Mouse (Mus musculus): ENCODE data around the gene Podn. TPM values are rescaled to one million over a fixed set of nuclear protein-coding genes. Genes with fewer than 3 reads are reported as not detected.
"Not testable (repeated sequence)": the region's sequence is repeated elsewhere in the genome, so short reads cannot be mapped to it uniquely, and the experiment has no call there.

Gene Podn
- polyA plus RNA-seq (2015; fragmentation: Nextera tagmentation; extraction: Ambion mirVana), result 4.5 and 5.5 TPM in 2 replicates

DNA sequence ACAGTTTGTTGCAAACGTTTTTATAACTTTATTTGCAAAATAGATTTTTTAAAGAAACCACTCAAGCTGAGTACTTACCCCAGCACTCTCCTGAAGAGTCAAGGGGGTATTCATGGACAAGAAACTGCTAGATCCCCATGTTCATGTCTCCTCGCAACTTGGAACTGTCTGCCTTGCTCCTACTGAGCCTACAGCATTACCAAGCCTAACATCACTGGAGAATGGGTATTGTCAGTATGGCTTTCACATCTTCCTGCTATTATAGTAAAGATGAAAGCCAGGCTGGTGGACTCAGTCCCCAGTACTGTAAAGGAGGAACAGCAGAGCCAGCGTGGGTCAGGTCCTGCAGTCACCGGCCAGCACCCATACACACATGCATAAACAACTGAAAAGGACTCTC is at the start of gene Podn:
TSS of gene Podn (minus strand) at position 101 of the 400 bp plus-strand sequence.
- no peak for ATAC-seq (ENCODE audit: insufficient number of reproducible peaks, low FRiP score, low TSS enrichment, low read depth)
- 79% methylated on average over 4 of the region's 4 CpGs for WGBS

GRCm38 (mm10) chr4:108145554-108145953 is 49.3 kb upstream of the Podn start:
- H3K9me3 ChIP-seq (replicated peaks); H3K4me2 ChIP-seq (replicated peaks); H3K4me1 ChIP-seq; H3K27me3 ChIP-seq; H3K36me3 ChIP-seq; H3K9ac ChIP-seq; H3K4me3 ChIP-seq (replicated peaks); H3K27ac ChIP-seq (replicated peaks); ATAC-seq (ENCODE audit: insufficient number of reproducible peaks, low FRiP score, low TSS enrichment, low read depth): not testable (repeated sequence)
- 36% methylated on average over 3 of the region's 3 CpGs for WGBS

More for the DNA sequence above, at the start of gene Podn:
- no peak within 1 kb of the TSS for H3K27ac ChIP-seq (replicated peaks)
- H3K27me3 ChIP-seq, result no peaks in the 10 kb centered on the region
- no peaks in the 10 kb centered on the region for H3K4me1 ChIP-seq
- H3K9ac ChIP-seq, result no peak within 1 kb of the TSS
- no peaks in the 10 kb centered on the region for H3K36me3 ChIP-seq
- no peaks in the 10 kb centered on the region for H3K9me3 ChIP-seq (replicated peaks)
- no peak within 1 kb of the TSS for H3K4me2 ChIP-seq (replicated peaks)
- no peak within 1 kb of the TSS for H3K4me3 ChIP-seq (replicated peaks)

DNA sequence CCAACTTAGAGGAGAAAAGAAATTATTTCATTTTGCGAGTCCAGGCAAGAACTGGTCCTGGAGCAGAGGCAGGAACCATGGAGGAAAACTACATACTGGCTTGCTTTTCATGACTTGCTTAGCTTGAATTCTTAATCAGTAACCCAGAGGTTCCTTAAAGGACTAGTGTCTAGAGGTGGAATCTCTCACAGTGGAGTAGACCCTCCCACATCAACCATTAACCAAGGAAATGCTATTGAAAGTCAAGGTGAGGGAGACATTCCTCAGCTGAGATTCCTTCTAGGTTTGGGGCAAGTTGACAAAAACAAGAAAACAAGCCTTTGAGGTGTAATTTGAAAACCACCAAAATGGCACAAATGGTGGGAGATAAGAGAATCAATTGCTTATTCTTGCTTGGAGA is 48.6 kb upstream of the Podn start, which contains the start of gene Scp2:
TSS of gene Scp2 (minus strand) at position 119 of the 400 bp plus-strand sequence.
- Histone ChIP-seq H3K4me2 (replicated peaks) (no peak within 1 kb of the TSS), H3K4me3 (replicated peaks) (no peak within 1 kb of the TSS), H3K27ac (replicated peaks) (no peak within 1 kb of the TSS), H3K27me3 (no peaks in the 10 kb centered on the region), H3K9ac (no peak within 1 kb of the TSS), H3K9me3 (replicated peaks) (0 out of 2 replicates have a peak, but pooled peaks cover 6% of the 10 kb centered on the region), H3K36me3 (no peaks in the 10 kb centered on the region), H3K4me1 (no peaks in the 10 kb centered on the region)
- 72% methylated on average over 1 of the region's 1 CpGs for WGBS
- ATAC-seq (ENCODE audit: insufficient number of reproducible peaks, low FRiP score, low TSS enrichment, low read depth), result no peak

DNA sequence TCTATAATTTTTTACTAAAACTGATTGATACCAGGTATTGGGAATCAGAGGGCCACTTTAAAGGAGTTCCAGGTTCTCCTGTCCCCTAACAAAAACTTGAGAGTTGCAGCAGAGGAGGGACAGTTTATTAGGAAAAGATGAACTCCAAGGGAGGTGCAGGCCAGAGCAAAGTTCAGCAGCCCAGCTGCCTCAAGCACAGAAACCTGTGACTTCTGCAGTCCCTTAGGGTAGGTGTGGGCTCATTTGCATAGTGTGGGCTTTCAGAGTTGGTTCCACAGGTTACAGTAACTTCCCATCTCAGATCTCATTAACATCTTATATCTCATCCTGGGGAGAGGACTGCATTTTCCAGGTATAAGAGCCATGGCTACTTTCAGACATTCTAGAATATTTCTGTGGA is 47.5 kb upstream of the Podn start:
- 0 out of 2 replicates have a peak, but pooled peaks cover 6% of the 10 kb centered on the region for H3K9me3 ChIP-seq (replicated peaks)
- H3K4me3 ChIP-seq (replicated peaks), result no peak overlapping the region
- no peaks in the 10 kb centered on the region for H3K4me1 ChIP-seq
- no peaks in the 10 kb centered on the region for H3K36me3 ChIP-seq
- H3K27me3 ChIP-seq, result no peaks in the 10 kb centered on the region
- no peak overlapping the region for H3K27ac ChIP-seq (replicated peaks)
- H3K4me2 ChIP-seq (replicated peaks), result no peak overlapping the region
- no peak for ATAC-seq (ENCODE audit: insufficient number of reproducible peaks, low FRiP score, low TSS enrichment, low read depth)
- H3K9ac ChIP-seq, result no peak overlapping the region

DNA sequence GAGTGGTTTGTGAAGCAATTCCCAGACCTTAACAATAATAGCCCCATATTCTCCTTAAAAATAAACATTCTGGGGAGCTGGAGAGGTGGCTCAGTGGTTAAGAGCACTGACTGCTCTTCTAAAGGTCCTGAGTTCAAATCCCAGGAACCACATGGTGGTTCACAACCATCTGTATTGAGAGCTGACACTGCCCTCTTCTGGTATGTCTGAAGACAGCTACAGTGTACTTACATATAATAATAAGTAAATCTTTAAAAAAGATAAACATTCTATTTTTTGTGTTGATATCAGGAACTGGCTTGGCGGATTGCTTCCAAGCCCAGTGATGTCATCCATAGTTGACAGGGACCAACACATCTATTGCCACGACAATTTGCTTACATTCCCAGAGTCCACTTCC is 46.9 kb upstream of the Podn start:
- H3K27me3 ChIP-seq; H3K4me1 ChIP-seq; H3K4me2 ChIP-seq (replicated peaks); H3K27ac ChIP-seq (replicated peaks); ATAC-seq (ENCODE audit: insufficient number of reproducible peaks, low FRiP score, low TSS enrichment, low read depth); H3K9ac ChIP-seq; H3K9me3 ChIP-seq (replicated peaks); H3K36me3 ChIP-seq; H3K4me3 ChIP-seq (replicated peaks): not testable (repeated sequence)
- WGBS, result 88% methylated on average over 2 of the region's 2 CpGs

GRCm38 (mm10) chr4:108136938-108137337 is 40.7 kb upstream of the Podn start:
- 81% methylated on average over 5 of the region's 5 CpGs for WGBS
- H3K27me3 ChIP-seq, result no peaks in the 10 kb centered on the region
- no peak overlapping the region for H3K27ac ChIP-seq (replicated peaks)
- H3K36me3 ChIP-seq, result no peaks in the 10 kb centered on the region
- no peak overlapping the region for H3K9ac ChIP-seq
- no peak overlapping the region for H3K4me2 ChIP-seq (replicated peaks)
- no peak overlapping the region for H3K4me3 ChIP-seq (replicated peaks)
- no peak for ATAC-seq (ENCODE audit: insufficient number of reproducible peaks, low FRiP score, low TSS enrichment, low read depth)
- H3K4me1 ChIP-seq, result no peaks in the 10 kb centered on the region
- H3K9me3 ChIP-seq (replicated peaks), result no peaks in the 10 kb centered on the region

- Histone ChIP-seq H3K4me1 (no peaks in the 10 kb centered on the region), H3K4me3 (replicated peaks) (no peak overlapping the region), H3K27ac (replicated peaks) (no peak overlapping the region), H3K9me3 (replicated peaks) (no peaks in the 10 kb centered on the region), H3K4me2 (replicated peaks) (no peak overlapping the region), H3K27me3 (no peaks in the 10 kb centered on the region), H3K36me3 (no peaks in the 10 kb centered on the region), H3K9ac (no peak overlapping the region)
- no peak for ATAC-seq (ENCODE audit: insufficient number of reproducible peaks, low FRiP score, low TSS enrichment, low read depth)
- 83% methylated on average over 3 of the region's 3 CpGs for WGBS
Observed at GRCm38 (mm10) chr4:108130452-108130851, 34.2 kb upstream of the Podn start.

GRCm38 (mm10) chr4:108128339-108128738 is 32.1 kb upstream of the Podn start:
- 91% methylated on average over 2 of the region's 2 CpGs for WGBS
- no peak overlapping the region for H3K4me3 ChIP-seq (replicated peaks)
- H3K36me3 ChIP-seq, result no peaks in the 10 kb centered on the region
- H3K4me1 ChIP-seq, result no peaks in the 10 kb centered on the region
- H3K27ac ChIP-seq (replicated peaks), result no peak overlapping the region
- H3K9ac ChIP-seq, result no peak overlapping the region
- H3K27me3 ChIP-seq, result no peaks in the 10 kb centered on the region
- H3K9me3 ChIP-seq (replicated peaks), result no peaks in the 10 kb centered on the region
- no peak for ATAC-seq (ENCODE audit: insufficient number of reproducible peaks, low FRiP score, low TSS enrichment, low read depth)
- no peak overlapping the region for H3K4me2 ChIP-seq (replicated peaks)

DNA sequence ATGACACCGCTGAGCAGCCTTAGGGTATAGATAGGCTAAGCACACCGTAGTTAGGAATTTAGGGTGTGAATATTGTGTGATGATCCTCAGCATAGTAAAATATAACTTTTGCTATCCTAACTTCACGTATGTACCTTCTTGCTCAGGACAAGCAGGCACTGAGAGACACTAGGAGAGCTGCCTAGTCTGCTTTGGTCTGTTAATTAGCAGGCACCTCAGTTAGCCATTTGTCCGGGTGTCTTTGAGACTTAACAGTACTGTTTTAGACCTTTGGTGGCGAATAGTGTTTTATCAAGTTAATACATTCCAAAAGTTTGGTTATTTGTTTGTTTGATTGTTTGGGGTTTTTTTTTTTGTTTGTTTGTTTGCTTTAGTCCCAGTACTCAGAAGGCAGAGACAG is 31.3 kb upstream of the Podn start:
- H3K27me3 ChIP-seq, result no peaks in the 10 kb centered on the region
- H3K4me3 ChIP-seq (replicated peaks), result no peak overlapping the region
- no peaks in the 10 kb centered on the region for H3K9me3 ChIP-seq (replicated peaks)
- H3K4me1 ChIP-seq, result no peaks in the 10 kb centered on the region
- no peak overlapping the region for H3K4me2 ChIP-seq (replicated peaks)
- no peaks in the 10 kb centered on the region for H3K36me3 ChIP-seq
- H3K9ac ChIP-seq, result no peak overlapping the region
- WGBS, result 86% methylated on average over 5 of the region's 5 CpGs
- no peak for ATAC-seq (ENCODE audit: insufficient number of reproducible peaks, low FRiP score, low TSS enrichment, low read depth)
- H3K27ac ChIP-seq (replicated peaks), result no peak overlapping the region

DNA sequence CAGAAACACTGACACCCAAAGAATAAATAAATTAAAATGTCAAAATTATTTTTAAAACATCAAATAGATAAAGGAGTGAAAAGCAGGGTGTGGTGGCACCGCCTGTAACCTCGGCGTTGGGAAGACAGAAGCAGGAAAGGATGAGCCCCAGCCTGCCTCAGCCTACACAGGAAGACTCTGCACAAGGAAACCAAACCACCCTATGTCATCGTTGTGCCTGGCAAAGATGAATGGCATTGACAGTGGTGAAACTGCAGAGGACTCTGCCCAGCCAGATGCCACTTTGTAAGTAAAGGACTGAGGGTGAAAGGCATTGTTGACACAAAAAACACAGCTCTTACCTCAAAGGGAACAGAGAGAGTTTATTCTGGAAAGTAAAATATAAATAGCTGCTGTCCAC is 30.0 kb upstream of the Podn start:
- Histone ChIP-seq H3K36me3 (no peaks in the 10 kb centered on the region), H3K4me1 (no peaks in the 10 kb centered on the region), H3K9ac (no peak overlapping the region), H3K4me3 (replicated peaks) (no peak overlapping the region), H3K27me3 (no peaks in the 10 kb centered on the region), H3K4me2 (replicated peaks) (no peak overlapping the region), H3K27ac (replicated peaks) (no peak overlapping the region), H3K9me3 (replicated peaks) (no peaks in the 10 kb centered on the region)
- no peak for ATAC-seq (ENCODE audit: insufficient number of reproducible peaks, low FRiP score, low TSS enrichment, low read depth)
- WGBS, result 82% methylated on average over 4 of the region's 4 CpGs

- no peak for ATAC-seq (ENCODE audit: insufficient number of reproducible peaks, low FRiP score, low TSS enrichment, low read depth)
- H3K4me2 ChIP-seq (replicated peaks), result no peak overlapping the region
- no peak overlapping the region for H3K27ac ChIP-seq (replicated peaks)
- WGBS, result 85% methylated on average over 1 of the region's 1 CpGs
- no peaks in the 10 kb centered on the region for H3K27me3 ChIP-seq
- no peaks in the 10 kb centered on the region for H3K36me3 ChIP-seq
- H3K4me1 ChIP-seq, result no peaks in the 10 kb centered on the region
- H3K9me3 ChIP-seq (replicated peaks), result no peaks in the 10 kb centered on the region
- no peak overlapping the region for H3K4me3 ChIP-seq (replicated peaks)
- no peak overlapping the region for H3K9ac ChIP-seq
Observed at GRCm38 (mm10) chr4:108124104-108124503, 27.9 kb upstream of the Podn start.

Data from embryonic facial prominence, embryonic 15.5 days (tissue).